Mouse (Mus musculus): ENCODE data around the gene Tom1l2. TPM values are rescaled to one million over a fixed set of nuclear protein-coding genes. Genes with fewer than 3 reads are reported as not detected.

Tom1l2 gene
- polyA plus RNA-seq, 1 experiment from 2014 or later, result 29.5 TPM

- peak within 1 kb of the TSS; percentile 44 for H3K4me3 ChIP-seq
- peak within 1 kb of the TSS; percentile 68 for H3K9ac ChIP-seq
- ATAC-seq (ENCODE audit: insufficient number of reproducible peaks, insufficient read depth, low FRiP score, low TSS enrichment, low read depth), result peak; percentile 62; the same call in 1 of the 2 replicates
- WGBS, result 4% methylated on average over 46 of the region's 46 CpGs
- no peaks in the 10 kb centered on the region for H3K9me3 ChIP-seq
- H3K36me3 ChIP-seq, result peaks cover 12% of the 10 kb centered on the region
- no peaks in the 10 kb centered on the region for H3K27me3 ChIP-seq
- peaks cover 39% of the 10 kb centered on the region for H3K4me1 ChIP-seq
- peak within 1 kb of the TSS; percentile 67 for H3K27ac ChIP-seq
- peak within 1 kb of the TSS; percentile 77 for H3K4me2 ChIP-seq
Observed at GRCm38 (mm10) chr11:60222469-60223236, 130.1 kb downstream of the Tom1l2 start, which contains the start of gene Srebf1. TSS of gene Srebf1 (minus strand) at chr11:60222581.

- H3K9ac ChIP-seq, result peak overlapping the region; percentile 68; the same call in 1 of the 2 replicates
- WGBS, result 54% methylated on average over 3 of the region's 3 CpGs
- H3K4me1 ChIP-seq, result peaks cover 39% of the 10 kb centered on the region
Observed at GRCm38 (mm10) chr11:60222085-60222468, 130.6 kb downstream of the Tom1l2 start.

GRCm38 (mm10) chr11:60221425-60221824, 131.3 kb downstream of the Tom1l2 start:
- Histone ChIP-seq H3K27me3 (no peaks in the 10 kb centered on the region), H3K27ac (no peak overlapping the region), H3K9me3 (no peaks in the 10 kb centered on the region), H3K4me2 (no peak overlapping the region), H3K4me1 (peaks cover 41% of the 10 kb centered on the region), H3K9ac (no peak overlapping the region), H3K4me3 (no peak overlapping the region), H3K36me3 (peaks cover 17% of the 10 kb centered on the region)
- ATAC-seq (ENCODE audit: insufficient number of reproducible peaks, insufficient read depth, low FRiP score, low TSS enrichment, low read depth), result no peak
- WGBS, result 74% methylated on average over 6 of the region's 6 CpGs

More at GRCm38 (mm10) chr11:60222085-60222468, 130.6 kb downstream of the Tom1l2 start:
- Histone ChIP-seq H3K27me3 (no peaks in the 10 kb centered on the region), H3K27ac (no peak overlapping the region), H3K4me3 (peak overlapping the region; percentile 44), H3K4me2 (peak overlapping the region; percentile 77), H3K9me3 (no peaks in the 10 kb centered on the region), H3K36me3 (peaks cover 15% of the 10 kb centered on the region)
- ATAC-seq (ENCODE audit: insufficient number of reproducible peaks, insufficient read depth, low FRiP score, low TSS enrichment, low read depth), result no peak

GRCm38 (mm10) chr11:60220291-60220804, 132.4 kb downstream of the Tom1l2 start:
- Histone ChIP-seq H3K4me1 (peaks cover 49% of the 10 kb centered on the region), H3K27ac (peak overlapping the region; percentile 81), H3K4me2 (peak overlapping the region; percentile 70), H3K27me3 (no peaks in the 10 kb centered on the region), H3K4me3 (peak overlapping the region; percentile 71), H3K9me3 (no peaks in the 10 kb centered on the region), H3K36me3 (peaks cover 27% of the 10 kb centered on the region), H3K9ac (peak overlapping the region; percentile 85)
- peak; percentile 59; the same call in 1 of the 2 replicates for ATAC-seq (ENCODE audit: insufficient number of reproducible peaks, insufficient read depth, low FRiP score, low TSS enrichment, low read depth)
- under 1% methylated on average over 46 of the region's 46 CpGs for WGBS

- H3K4me3 ChIP-seq, result peak overlapping the region; percentile 71
- no peak for ATAC-seq (ENCODE audit: insufficient number of reproducible peaks, insufficient read depth, low FRiP score, low TSS enrichment, low read depth)
- peaks cover 49% of the 10 kb centered on the region for H3K4me1 ChIP-seq
- WGBS, result 37% methylated on average over 8 of the region's 8 CpGs
- H3K9me3 ChIP-seq, result no peaks in the 10 kb centered on the region
- peak overlapping the region; percentile 85 for H3K9ac ChIP-seq
- H3K27ac ChIP-seq, result peak overlapping the region; percentile 81; the same call in 1 of the 2 replicates
- peaks cover 27% of the 10 kb centered on the region for H3K36me3 ChIP-seq
- no peaks in the 10 kb centered on the region for H3K27me3 ChIP-seq
- H3K4me2 ChIP-seq, result peak overlapping the region; percentile 70
Observed at GRCm38 (mm10) chr11:60219609-60220008, 133.1 kb downstream of the Tom1l2 start.

GRCm38 (mm10) chr11:60217467-60217866, 135.2 kb downstream of the Tom1l2 start:
- no peak for ATAC-seq (ENCODE audit: insufficient number of reproducible peaks, insufficient read depth, low FRiP score, low TSS enrichment, low read depth)
- H3K4me2 ChIP-seq, result no peak overlapping the region
- H3K4me3 ChIP-seq, result no peak overlapping the region
- H3K36me3 ChIP-seq, result peaks cover 27% of the 10 kb centered on the region
- peaks cover 55% of the 10 kb centered on the region for H3K4me1 ChIP-seq
- no peaks in the 10 kb centered on the region for H3K27me3 ChIP-seq
- WGBS, result 92% methylated on average over 7 of the region's 7 CpGs
- no peak overlapping the region for H3K9ac ChIP-seq
- H3K27ac ChIP-seq, result no peak overlapping the region
- no peaks in the 10 kb centered on the region for H3K9me3 ChIP-seq

GRCm38 (mm10) chr11:60216671-60217070, 136.0 kb downstream of the Tom1l2 start:
- Histone ChIP-seq H3K4me3 (no peak overlapping the region), H3K27ac (no peak overlapping the region), H3K4me1 (peaks cover 56% of the 10 kb centered on the region), H3K9me3 (no peaks in the 10 kb centered on the region), H3K36me3 (peaks cover 27% of the 10 kb centered on the region), H3K4me2 (no peak overlapping the region), H3K27me3 (no peaks in the 10 kb centered on the region), H3K9ac (no peak overlapping the region)
- no peak for ATAC-seq (ENCODE audit: insufficient number of reproducible peaks, insufficient read depth, low FRiP score, low TSS enrichment, low read depth)
- WGBS, result 83% methylated on average over 1 of the region's 1 CpGs

- no peak for ATAC-seq (ENCODE audit: insufficient number of reproducible peaks, insufficient read depth, low FRiP score, low TSS enrichment, low read depth)
- H3K27ac ChIP-seq, result no peak overlapping the region; the same call in 1 of the 2 replicates
- peaks cover 64% of the 10 kb centered on the region for H3K4me1 ChIP-seq
- H3K36me3 ChIP-seq, result peaks cover 22% of the 10 kb centered on the region
- H3K9ac ChIP-seq, result peak overlapping the region; percentile 44; the same call in 1 of the 2 replicates
- H3K4me2 ChIP-seq, result no peak overlapping the region
- H3K9me3 ChIP-seq, result no peaks in the 10 kb centered on the region
- H3K27me3 ChIP-seq, result no peaks in the 10 kb centered on the region
- 58% methylated on average over 6 of the region's 6 CpGs for WGBS
- H3K4me3 ChIP-seq, result no peak overlapping the region
Observed at GRCm38 (mm10) chr11:60213266-60213665, 139.4 kb downstream of the Tom1l2 start.

- no peaks in the 10 kb centered on the region for H3K9me3 ChIP-seq
- no peak overlapping the region for H3K4me2 ChIP-seq
- H3K4me3 ChIP-seq, result no peak overlapping the region
- peaks cover 22% of the 10 kb centered on the region for H3K36me3 ChIP-seq
- peaks cover 77% of the 10 kb centered on the region for H3K4me1 ChIP-seq
- 48% methylated on average over 12 of the region's 12 CpGs for WGBS
- ATAC-seq (ENCODE audit: insufficient number of reproducible peaks, insufficient read depth, low FRiP score, low TSS enrichment, low read depth), result no peak
- no peaks in the 10 kb centered on the region for H3K27me3 ChIP-seq
- H3K9ac ChIP-seq, result no peak overlapping the region
- peak overlapping the region; percentile 12; the same call in 1 of the 2 replicates for H3K27ac ChIP-seq
Observed at GRCm38 (mm10) chr11:60211761-60212160, 140.9 kb downstream of the Tom1l2 start.

GRCm38 (mm10) chr11:60211152-60211551, 141.6 kb downstream of the Tom1l2 start:
- Histone ChIP-seq H3K4me1 (peaks cover 73% of the 10 kb centered on the region), H3K4me3 (peak overlapping the region; percentile 50; the same call in 1 of the 2 replicates), H3K36me3 (peaks cover 24% of the 10 kb centered on the region), H3K27me3 (no peaks in the 10 kb centered on the region), H3K27ac (peak overlapping the region; percentile 85), H3K9me3 (no peaks in the 10 kb centered on the region), H3K4me2 (peak overlapping the region; percentile 84), H3K9ac (no peak overlapping the region)
- no peak for ATAC-seq (ENCODE audit: insufficient number of reproducible peaks, insufficient read depth, low FRiP score, low TSS enrichment, low read depth)
- WGBS, result 52% methylated on average over 3 of the region's 3 CpGs

- peak overlapping the region; percentile 84 for H3K4me2 ChIP-seq
- under 1% methylated on average over 47 of the region's 47 CpGs for WGBS
- H3K27me3 ChIP-seq, result no peaks in the 10 kb centered on the region
- peak overlapping the region; percentile 85 for H3K27ac ChIP-seq
- peaks cover 67% of the 10 kb centered on the region for H3K4me1 ChIP-seq
- peak; percentile 84 for ATAC-seq (ENCODE audit: insufficient number of reproducible peaks, insufficient read depth, low FRiP score, low TSS enrichment, low read depth)
- peaks cover 25% of the 10 kb centered on the region for H3K36me3 ChIP-seq
- H3K9me3 ChIP-seq, result no peaks in the 10 kb centered on the region
- H3K4me3 ChIP-seq, result peak overlapping the region; percentile 50
- H3K9ac ChIP-seq, result peak overlapping the region; percentile 70
Observed at GRCm38 (mm10) chr11:60210305-60210724, 142.4 kb downstream of the Tom1l2 start.

- ATAC-seq (ENCODE audit: insufficient number of reproducible peaks, insufficient read depth, low FRiP score, low TSS enrichment, low read depth), result no peak
- H3K9ac ChIP-seq, result peak overlapping the region; percentile 70
- peaks cover 67% of the 10 kb centered on the region for H3K4me1 ChIP-seq
- H3K9me3 ChIP-seq, result no peaks in the 10 kb centered on the region
- H3K4me2 ChIP-seq, result peak overlapping the region; percentile 84
- 5% methylated on average over 2 of the region's 2 CpGs for WGBS
- H3K27me3 ChIP-seq, result no peaks in the 10 kb centered on the region
- peaks cover 29% of the 10 kb centered on the region for H3K36me3 ChIP-seq
- peak overlapping the region; percentile 50 for H3K4me3 ChIP-seq
- peak overlapping the region; percentile 85 for H3K27ac ChIP-seq
Observed at GRCm38 (mm10) chr11:60209933-60210249, 142.8 kb downstream of the Tom1l2 start.

All from embryonic facial prominence, embryonic 13.5 days (tissue).